Mouse (Mus musculus): ENCODE measurements around the gene Gm10722. TPM values are rescaled to one million over a fixed set of nuclear protein-coding genes. Genes with fewer than 3 reads are reported as not detected.

Gm10722 gene
- polyA plus RNA-seq (2014; fragmentation: Illumina TruSeq; extraction: RNeasy Lipid Tissue Mini Kit (QIAGEN cat#74804); ENCODE audit: insufficient read depth, low read depth, low replicate concordance), result not detected

GRCm38 (mm10) chr9:3000445-3000972 lies at the start of gene Gm10722:
Gene Gm10722, plus strand, starts transcription at chr9:3000922.

GRCm38 (mm10) chr9:3002794-3003396 lies 2.2 kb downstream of the Gm10722 start, which contains the start of gene Gm11168:
Gene Gm11168, plus strand, starts transcription at chr9:3003346.

GRCm38 (mm10) chr9:3012733-3013279 lies 12.1 kb downstream of the Gm10722 start, which contains the start of gene Gm10721:
Gene Gm10721, plus strand, starts transcription at chr9:3013140.

GRCm38 (mm10) chr9:3015354-3015753 lies 14.6 kb downstream of the Gm10722 start, which contains the start of gene Gm10720:
Gene Gm10720, plus strand, starts transcription at chr9:3015654.

GRCm38 (mm10) chr9:3017108-3017507 lies 16.4 kb downstream of the Gm10722 start, which contains the start of gene Gm10719:
Gene Gm10719, plus strand, starts transcription at chr9:3017408.

GRCm38 (mm10) chr9:3023312-3023984 lies 22.7 kb downstream of the Gm10722 start, which contains the start of gene Gm10718:
Gene Gm10718, plus strand, starts transcription at chr9:3023547.

GRCm38 (mm10) chr9:3024912-3025467 lies 24.3 kb downstream of the Gm10722 start, which contains the start of gene Gm10717:
Gene Gm10717, plus strand, starts transcription at chr9:3025417.

GRCm38 (mm10) chr9:3034299-3034698 lies 33.6 kb downstream of the Gm10722 start, which contains the start of gene Gm17535:
Gene Gm17535, plus strand, starts transcription at chr9:3034599.

GRCm38 (mm10) chr9:3036577-3036976 lies 35.9 kb downstream of the Gm10722 start, which contains the start of gene Gm10715:
Gene Gm10715, plus strand, starts transcription at chr9:3036877.

Other genes starting within 250 kb of the Gm10722 start
- gene Gm11168, start 2.4 kb downstream of the Gm10722 start, polyA plus RNA-seq (2014; fragmentation: Illumina TruSeq; extraction: RNeasy Lipid Tissue Mini Kit (QIAGEN cat#74804); ENCODE audit: insufficient read depth, low read depth, low replicate concordance), result not detected
- not detected for gene Gm10721, start 12.2 kb downstream of the Gm10722 start, polyA plus RNA-seq (2014; fragmentation: Illumina TruSeq; extraction: RNeasy Lipid Tissue Mini Kit (QIAGEN cat#74804); ENCODE audit: insufficient read depth, low read depth, low replicate concordance)
- gene Gm10720, start 14.7 kb downstream of the Gm10722 start, polyA plus RNA-seq (2014; fragmentation: Illumina TruSeq; extraction: RNeasy Lipid Tissue Mini Kit (QIAGEN cat#74804); ENCODE audit: insufficient read depth, low read depth, low replicate concordance), result not detected
- not detected for gene Gm10719, start 16.5 kb downstream of the Gm10722 start, polyA plus RNA-seq (2014; fragmentation: Illumina TruSeq; extraction: RNeasy Lipid Tissue Mini Kit (QIAGEN cat#74804); ENCODE audit: insufficient read depth, low read depth, low replicate concordance)
- not detected for gene Gm10718, start 22.6 kb downstream of the Gm10722 start, polyA plus RNA-seq (2014; fragmentation: Illumina TruSeq; extraction: RNeasy Lipid Tissue Mini Kit (QIAGEN cat#74804); ENCODE audit: insufficient read depth, low read depth, low replicate concordance)
- gene Gm10717, start 24.5 kb downstream of the Gm10722 start, polyA plus RNA-seq (2014; fragmentation: Illumina TruSeq; extraction: RNeasy Lipid Tissue Mini Kit (QIAGEN cat#74804); ENCODE audit: insufficient read depth, low read depth, low replicate concordance), result not detected
- gene Gm17535, start 33.7 kb downstream of the Gm10722 start, polyA plus RNA-seq (2014; fragmentation: Illumina TruSeq; extraction: RNeasy Lipid Tissue Mini Kit (QIAGEN cat#74804); ENCODE audit: insufficient read depth, low read depth, low replicate concordance), result not detected
- gene Gm10715, start 36.0 kb downstream of the Gm10722 start, polyA plus RNA-seq (2014; fragmentation: Illumina TruSeq; extraction: RNeasy Lipid Tissue Mini Kit (QIAGEN cat#74804); ENCODE audit: insufficient read depth, low read depth, low replicate concordance), result not detected

Measured in lung, adult 10 weeks (tissue).